Mouse (Mus musculus): ENCODE data around the gene Gm3336. TPM values are rescaled to one million over a fixed set of nuclear protein-coding genes. Genes with fewer than 3 reads are reported as not detected.

Gene Gm3336
- polyA plus RNA-seq (2015; fragmentation: Nextera tagmentation; extraction: Ambion mirVana) = not detected in 2 replicates

GRCm38 (mm10) chr8:70718297-70718696, at the start of gene Gm3336:
Gene Gm3336 (plus strand): TSS chr8:70718543.

GRCm38 (mm10) chr8:70673079-70673856, 45.1 kb upstream of the Gm3336 start, which contains the start of gene Lsm4:
Gene Lsm4 (plus strand): TSS chr8:70673248.

DNA sequence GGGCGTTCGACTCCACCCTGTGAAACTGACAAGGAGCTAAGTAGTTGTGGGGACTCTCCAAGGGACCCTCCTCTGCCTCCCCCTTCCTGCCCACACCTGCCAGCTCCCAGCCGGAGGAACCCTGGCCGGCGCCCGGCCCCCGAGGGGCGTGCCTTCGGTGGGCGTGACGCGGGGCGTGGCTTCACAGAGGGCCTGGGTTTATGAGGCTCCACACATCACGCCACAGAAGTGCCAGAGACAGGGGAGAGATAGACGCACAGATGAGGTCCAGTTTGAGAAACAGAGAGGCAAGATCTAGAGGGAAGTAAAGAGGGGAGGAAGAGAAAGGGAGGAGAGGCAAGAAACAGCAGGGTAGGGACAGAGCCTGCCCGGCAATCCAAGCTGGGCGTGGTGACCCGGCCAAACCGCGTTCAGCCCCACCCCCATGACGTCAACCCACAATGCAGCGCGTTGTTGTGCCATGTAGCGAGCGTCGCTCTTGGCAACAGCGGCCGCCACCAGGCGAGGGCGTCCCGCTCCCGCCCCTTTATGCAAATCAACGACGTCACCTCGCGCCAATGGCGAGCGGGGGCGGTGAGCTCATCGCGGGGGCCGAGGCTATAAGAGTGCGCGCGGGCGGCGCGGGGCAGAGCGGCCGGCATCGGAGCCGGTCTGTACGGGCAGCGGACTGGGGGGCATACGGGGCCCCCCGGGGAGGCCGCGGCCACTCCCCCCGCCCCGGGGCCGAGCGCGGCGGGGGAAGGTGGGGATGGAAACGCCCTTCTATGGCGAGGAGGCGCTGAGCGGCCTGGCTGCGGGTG, 19.8 kb upstream of the Gm3336 start, which contains the start of gene Jund:
Jund (plus strand) TSS at position 640 of the 800 bp plus-strand sequence.

DNA sequence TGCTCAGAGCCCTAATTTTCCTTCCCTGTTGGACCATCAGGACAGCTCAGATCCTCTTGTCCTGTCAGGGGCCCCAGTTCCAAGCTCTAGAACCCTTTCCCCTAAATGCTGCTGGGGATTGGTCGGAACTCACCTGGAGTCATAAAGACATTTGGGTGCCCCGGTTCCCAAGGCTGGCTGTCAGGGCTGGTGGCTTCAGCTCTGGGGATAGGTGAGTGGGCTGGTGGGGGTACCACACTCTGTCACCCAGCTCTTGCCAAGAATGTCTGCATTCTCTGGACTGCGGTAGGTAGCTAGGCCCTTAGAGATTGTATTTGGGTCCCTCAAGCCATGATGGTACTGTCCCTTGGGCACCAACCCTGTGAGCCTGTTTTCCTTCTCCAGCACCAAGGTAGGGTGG, 15.1 kb upstream of the Gm3336 start, which contains the start of gene Iqcn:
Iqcn (plus strand) TSS at position 171 of the 400 bp plus-strand sequence.

GRCm38 (mm10) chr8:70723486-70724210, 5.3 kb downstream of the Gm3336 start, which contains the start of gene Pde4c:
Gene Pde4c (plus strand): TSS chr8:70723720.

DNA sequence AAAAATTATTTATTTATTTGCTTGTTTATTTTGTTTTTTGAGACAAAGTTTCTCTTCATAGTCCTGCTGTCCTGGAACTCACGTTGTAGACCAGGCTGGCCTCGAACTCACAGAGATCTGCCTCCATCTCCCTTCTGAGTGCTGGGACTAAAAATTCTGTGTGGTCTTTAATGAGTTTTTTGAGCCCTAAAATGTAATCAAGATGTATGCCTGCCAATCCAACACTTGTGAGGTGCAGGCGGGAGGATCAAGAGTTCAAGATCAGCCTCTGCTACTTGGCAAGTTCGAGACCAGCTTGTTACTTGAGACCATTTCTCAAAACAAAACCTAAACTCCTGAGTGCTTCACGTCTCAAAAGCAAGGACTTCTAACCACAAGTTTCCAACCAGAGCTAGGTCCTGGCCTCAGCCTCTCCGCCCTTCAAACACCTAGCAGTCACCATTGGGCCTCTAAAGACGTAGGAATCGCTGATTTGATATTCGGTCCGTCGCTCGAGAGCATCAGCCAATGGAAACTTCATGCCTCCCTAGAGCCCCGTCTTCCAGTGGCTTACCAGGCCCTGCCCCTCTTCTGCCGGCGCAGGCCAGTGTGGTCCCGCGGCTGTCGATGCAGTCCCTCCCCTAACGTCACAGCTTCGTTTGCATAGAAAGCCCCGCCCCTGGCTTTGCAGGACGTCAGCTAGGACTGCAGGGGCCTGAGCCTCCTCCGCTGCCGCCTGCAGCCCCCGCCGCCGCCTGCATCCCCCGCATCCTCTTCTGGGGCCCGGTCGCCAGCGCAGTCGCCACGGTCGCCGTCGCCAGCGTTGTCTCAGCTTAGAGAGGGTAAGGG, 35.9 kb downstream of the Gm3336 start, which contains the start of gene Rab3a:
Rab3a (plus strand) TSS at position 637 of the 828 bp plus-strand sequence.

GRCm38 (mm10) chr8:70760775-70761406, 42.5 kb downstream of the Gm3336 start, which contains the start of gene Mpv17l2:
Gene Mpv17l2 (minus strand): TSS chr8:70760946.

Other genes starting within 250 kb of the Gm3336 start
- gene Klhl26, start 241.6 kb upstream of the Gm3336 start, polyA plus RNA-seq (2015; fragmentation: Nextera tagmentation; extraction: Ambion mirVana) = 31.4 and 33.0 TPM in 2 replicates
- gene Tmem59l, start 231.2 kb upstream of the Gm3336 start, polyA plus RNA-seq (2015; fragmentation: Nextera tagmentation; extraction: Ambion mirVana) = 261 and 281 TPM in 2 replicates
- gene Crlf1, start 225.4 kb upstream of the Gm3336 start, polyA plus RNA-seq (2015; fragmentation: Nextera tagmentation; extraction: Ambion mirVana) = 19.6 and 21.2 TPM in 2 replicates
- gene Rex1bd, start 211.8 kb upstream of the Gm3336 start, polyA plus RNA-seq (2015; fragmentation: Nextera tagmentation; extraction: Ambion mirVana) = 212 and 215 TPM in 2 replicates
- 753 and 869 TPM in 2 replicates for gene Uba52, start 207.7 kb upstream of the Gm3336 start, polyA plus RNA-seq (2015; fragmentation: Nextera tagmentation; extraction: Ambion mirVana)
- 305 and 354 TPM in 2 replicates for gene Fkbp8, start 190.8 kb upstream of the Gm3336 start, polyA plus RNA-seq (2015; fragmentation: Nextera tagmentation; extraction: Ambion mirVana)
- 52.3 and 54.9 TPM in 2 replicates for gene Kxd1, start 190.6 kb upstream of the Gm3336 start, polyA plus RNA-seq (2015; fragmentation: Nextera tagmentation; extraction: Ambion mirVana)
- 11.4 and 14.1 TPM in 2 replicates for gene Ell, start 179.1 kb upstream of the Gm3336 start, polyA plus RNA-seq (2015; fragmentation: Nextera tagmentation; extraction: Ambion mirVana)
- 113 TPM in 2 replicates for gene Isyna1, start 124.2 kb upstream of the Gm3336 start, polyA plus RNA-seq (2015; fragmentation: Nextera tagmentation; extraction: Ambion mirVana)
- 221 and 251 TPM in 2 replicates for gene Ssbp4, start 109.7 kb upstream of the Gm3336 start, polyA plus RNA-seq (2015; fragmentation: Nextera tagmentation; extraction: Ambion mirVana)
- 2.3 and 2.5 TPM in 2 replicates for gene Lrrc25, start 102.4 kb upstream of the Gm3336 start, polyA plus RNA-seq (2015; fragmentation: Nextera tagmentation; extraction: Ambion mirVana)
- gene Gdf15, start 86.1 kb upstream of the Gm3336 start, polyA plus RNA-seq (2015; fragmentation: Nextera tagmentation; extraction: Ambion mirVana) = 0.55 and 0.79 TPM in 2 replicates
- gene Pgpep1, start 58.2 kb upstream of the Gm3336 start, polyA plus RNA-seq (2015; fragmentation: Nextera tagmentation; extraction: Ambion mirVana) = 72.8 and 79.8 TPM in 2 replicates
- gene Lsm4, start 45.3 kb upstream of the Gm3336 start, polyA plus RNA-seq (2015; fragmentation: Nextera tagmentation; extraction: Ambion mirVana) = 194 and 204 TPM in 2 replicates
- gene Jund, start 19.6 kb upstream of the Gm3336 start, polyA plus RNA-seq (2015; fragmentation: Nextera tagmentation; extraction: Ambion mirVana) = 107 and 140 TPM in 2 replicates
- 0.03 TPM in 1 of 2 replicates, not detected in the other for gene Iqcn, start 15.1 kb upstream of the Gm3336 start, polyA plus RNA-seq (2015; fragmentation: Nextera tagmentation; extraction: Ambion mirVana)
- 0.12 and 0.14 TPM in 2 replicates for gene Pde4c, start 5.2 kb downstream of the Gm3336 start, polyA plus RNA-seq (2015; fragmentation: Nextera tagmentation; extraction: Ambion mirVana)
- gene Rab3a, start 36.1 kb downstream of the Gm3336 start, polyA plus RNA-seq (2015; fragmentation: Nextera tagmentation; extraction: Ambion mirVana) = 832 and 885 TPM in 2 replicates
- gene Mpv17l2, start 42.4 kb downstream of the Gm3336 start, polyA plus RNA-seq (2015; fragmentation: Nextera tagmentation; extraction: Ambion mirVana) = 50.0 and 53.0 TPM in 2 replicates
- 81.0 and 96.3 TPM in 2 replicates for gene Pik3r2, start 58.2 kb downstream of the Gm3336 start, polyA plus RNA-seq (2015; fragmentation: Nextera tagmentation; extraction: Ambion mirVana)
- gene Mast3, start 86.5 kb downstream of the Gm3336 start, polyA plus RNA-seq (2015; fragmentation: Nextera tagmentation; extraction: Ambion mirVana) = 18.3 and 21.3 TPM in 2 replicates
- gene Il12rb1, start 89.9 kb downstream of the Gm3336 start, polyA plus RNA-seq (2015; fragmentation: Nextera tagmentation; extraction: Ambion mirVana) = 0.09 and 0.14 TPM in 2 replicates
- gene Arrdc2, start 121.2 kb downstream of the Gm3336 start, polyA plus RNA-seq (2015; fragmentation: Nextera tagmentation; extraction: Ambion mirVana) = 5.3 and 5.8 TPM in 2 replicates
- gene Kcnn1, start 144.7 kb downstream of the Gm3336 start, polyA plus RNA-seq (2015; fragmentation: Nextera tagmentation; extraction: Ambion mirVana) = 9.4 and 10.1 TPM in 2 replicates
- gene Ccdc124, start 155.4 kb downstream of the Gm3336 start, polyA plus RNA-seq (2015; fragmentation: Nextera tagmentation; extraction: Ambion mirVana) = 134 and 163 TPM in 2 replicates
- 5.6 and 5.9 TPM in 2 replicates for gene Slc5a5, start 174.2 kb downstream of the Gm3336 start, polyA plus RNA-seq (2015; fragmentation: Nextera tagmentation; extraction: Ambion mirVana)
- gene Rpl18a, start 178.9 kb downstream of the Gm3336 start, polyA plus RNA-seq (2015; fragmentation: Nextera tagmentation; extraction: Ambion mirVana) = 2,423 and 2,642 TPM in 2 replicates
- gene Map1s, start 187.4 kb downstream of the Gm3336 start, polyA plus RNA-seq (2015; fragmentation: Nextera tagmentation; extraction: Ambion mirVana) = 49.9 and 57.3 TPM in 2 replicates

Measured in neural tube, postnatal 0 days (tissue).